30 mouse cellular contexts compared by ENCODE assay signal in genomic region chr4:32286405-32286804, GRCm38 (mm10). TPM values are rescaled to one million over a fixed set of nuclear protein-coding genes. Genes with fewer than 3 reads are reported as not detected.
DNase-seq lines count a peak whose midpoint lies in the region; ATAC-seq lines count a peak whose summit lies in the region.
"Had no signal": no experiment of that assay in that cellular context is flagged by ENCODE, and none has a peak within 500 bp of the region (broad histone marks: within the 10 kb centered on the region; RNA-seq: fewer than 3 reads in every experiment).

No protein-coding gene starts in this region.

- H3K36me3 ChIP-seq in forebrain, embryonic 15.5 days = no peaks in the 10 kb centered on the region
- no peaks in the 10 kb centered on the region for H3K36me3 ChIP-seq in forebrain, embryonic 11.5 days (ENCODE audit: control insufficient read depth, insufficient read depth, low read length)
- H3K36me3 ChIP-seq in intestine, embryonic 15.5 days = no peaks in the 10 kb centered on the region
- H3K36me3 ChIP-seq: embryonic facial prominence, embryonic 10.5 days; embryonic facial prominence, embryonic 13.5 days; heart, embryonic 12.5 days; heart, embryonic 15.5 days; hindbrain, embryonic 10.5 days; hindbrain, embryonic 13.5 days had no signal

- DNase-seq in cerebellum, postnatal 14 days = no peak
- no peak for DNase-seq in forebrain, embryonic 11.5 days (ENCODE audit: low spot score)
- no peak for DNase-seq in frontal cortex, adult 2 months (ENCODE audit: extremely low spot score in 1 of 2, low spot score in 1 of 2)
- peak; percentile 63 for DNase-seq in brain, adult 2 months (ENCODE audit: low read depth, low spot score)
- DNase-seq: adrenal gland, adult 8-10 months; adrenal gland, postnatal 25 days; cerebellum, adult 11-12 months; cerebellum, adult 8-10 months; cerebellum, postnatal 25 days; embryo, embryonic 11 days; gastrocnemius, postnatal 10 days; gastrocnemius, postnatal 36 days; heart, postnatal 10 days; heart, postnatal 36 days; kidney, adult 18-20 months; kidney, adult 9 months had no signal

- ATAC-seq in cerebellum, adult (ENCODE audit: insufficient number of reproducible peaks, low FRiP score, low TSS enrichment) = peak; percentile 59
- no peak for ATAC-seq in forebrain, embryonic 15.5 days (replicated peaks)
- ATAC-seq in forebrain, embryonic 11.5 days (replicated peaks; ENCODE audit: low FRiP score) = no peak
- peak; percentile 21; the same call in 1 of the 2 replicates for ATAC-seq in frontal cortex, adult (ENCODE audit: low TSS enrichment)
- no peak for ATAC-seq in intestine, embryonic 15.5 days
- ATAC-seq: activated CD4-positive, CD25-positive, alpha-beta regulatory T cell, adult 4 months; hindbrain, embryonic 16.5 days; intestine, embryonic 16.5 days had no signal

- H3K27me3 ChIP-seq in forebrain, embryonic 15.5 days = no peaks in the 10 kb centered on the region
- H3K27me3 ChIP-seq in forebrain, embryonic 11.5 days (ENCODE audit: control insufficient read depth, insufficient read depth, low read length) = no peaks in the 10 kb centered on the region
- no peaks in the 10 kb centered on the region for H3K27me3 ChIP-seq in intestine, embryonic 15.5 days (replicated peaks)
- H3K27me3 ChIP-seq: embryonic facial prominence, embryonic 13.5 days; heart, embryonic 12.5 days; heart, embryonic 15.5 days; hindbrain, embryonic 13.5 days had no signal

- WGBS in forebrain, embryonic 15.5 days = 74% methylated on average over 8 of the region's 8 CpGs
- 91% methylated on average over 8 of the region's 8 CpGs for WGBS in forebrain, embryonic 11.5 days
- WGBS in intestine, embryonic 15.5 days = 66% methylated on average over 8 of the region's 8 CpGs

- H3K4me3 ChIP-seq in forebrain, embryonic 15.5 days = no peak overlapping the region
- no peak overlapping the region for H3K4me3 ChIP-seq in forebrain, embryonic 11.5 days (ENCODE audit: low read depth, low read length)
- no peak overlapping the region for H3K4me3 ChIP-seq in intestine, embryonic 15.5 days (replicated peaks)
- H3K4me3 ChIP-seq: embryonic facial prominence, embryonic 10.5 days; embryonic facial prominence, embryonic 13.5 days; erythroblast, embryonic 14.5 days; heart, embryonic 12.5 days; heart, embryonic 15.5 days; hindbrain, embryonic 10.5 days; hindbrain, embryonic 13.5 days had no signal

- no peak overlapping the region for H3K4me2 ChIP-seq in forebrain, embryonic 15.5 days (replicated peaks)
- no peak overlapping the region for H3K4me2 ChIP-seq in forebrain, embryonic 11.5 days (ENCODE audit: low read depth, low read length, severe bottlenecking)
- no peak overlapping the region for H3K4me2 ChIP-seq in intestine, embryonic 15.5 days (replicated peaks)
- H3K4me2 ChIP-seq: embryonic facial prominence, embryonic 13.5 days; heart, embryonic 12.5 days; heart, embryonic 15.5 days; hindbrain, embryonic 13.5 days had no signal

- no peaks in the 10 kb centered on the region for H3K9me3 ChIP-seq in forebrain, embryonic 15.5 days
- no peaks in the 10 kb centered on the region for H3K9me3 ChIP-seq in forebrain, embryonic 11.5 days (ENCODE audit: control insufficient read depth, low read length)
- no peaks in the 10 kb centered on the region for H3K9me3 ChIP-seq in intestine, embryonic 15.5 days
- H3K9me3 ChIP-seq: embryonic facial prominence, embryonic 10.5 days; embryonic facial prominence, embryonic 13.5 days; heart, embryonic 12.5 days; heart, embryonic 15.5 days; hindbrain, embryonic 10.5 days; hindbrain, embryonic 13.5 days had no signal

- peak overlapping the region; percentile 67 for H3K27ac ChIP-seq in forebrain, embryonic 15.5 days (replicated peaks)
- H3K27ac ChIP-seq in forebrain, embryonic 11.5 days (ENCODE audit: low read depth, low read length) = no peak overlapping the region
- no peak overlapping the region for H3K27ac ChIP-seq in intestine, embryonic 15.5 days
- H3K27ac ChIP-seq: embryonic facial prominence, embryonic 10.5 days; embryonic facial prominence, embryonic 13.5 days; heart, embryonic 15.5 days; hindbrain, embryonic 10.5 days; hindbrain, embryonic 13.5 days had no signal

- peaks cover 48% of the 10 kb centered on the region for H3K4me1 ChIP-seq in forebrain, embryonic 15.5 days
- 0 out of 2 replicates have a peak, but pooled peaks cover 3% of the 10 kb centered on the region for H3K4me1 ChIP-seq in forebrain, embryonic 11.5 days (replicated peaks; ENCODE audit: control insufficient read depth, insufficient read depth, low read length)
- peaks cover 25% of the 10 kb centered on the region for H3K4me1 ChIP-seq in intestine, embryonic 15.5 days (replicated peaks)

- H3K9ac ChIP-seq in forebrain, embryonic 15.5 days (replicated peaks) = no peak overlapping the region
- H3K9ac ChIP-seq in forebrain, embryonic 11.5 days (ENCODE audit: low read length) = no peak overlapping the region
- H3K9ac ChIP-seq in intestine, embryonic 15.5 days = no peak overlapping the region
- H3K9ac ChIP-seq: embryonic facial prominence, embryonic 13.5 days; heart, embryonic 12.5 days; heart, embryonic 15.5 days; hindbrain, embryonic 13.5 days had no signal

RNA-seq across cellular contexts. Expression of gene Bach2, which starts 47.8 kb away (rescaled TPM):
- polyA plus RNA-seq in forebrain, embryonic 15.5 days (2015; fragmentation: Nextera tagmentation; extraction: Ambion mirVana) = 33.8 and 34.9 TPM in 2 replicates
- polyA plus RNA-seq in forebrain, embryonic 11.5 days (2014; fragmentation: Nextera tagmentation; extraction: Ambion mirVana) = 16.2 and 17.3 TPM in 2 replicates
- polyA plus RNA-seq in frontal cortex, adult 2 months (2012; rRNA removed) = 4.8 and 6.2 TPM in 2 replicates
- polyA plus RNA-seq in intestine, embryonic 15.5 days (2015; fragmentation: Nextera tagmentation; extraction: Ambion mirVana) = 4.4 and 4.7 TPM in 2 replicates

Comparison
In these comparisons a context has a peak if more than half of its experiments do, and no peak if none do; other contexts are left out.
1. ATAC-seq: peak in cerebellum, adult (single experiment) and frontal cortex, adult (single experiment); none in forebrain, embryonic 15.5 days (single experiment), forebrain, embryonic 11.5 days (single experiment) and intestine, embryonic 15.5 days (single experiment).